Mouse (Mus musculus) lung, postnatal 14 days (tissue): ENCODE results near the gene Rsrp1.

Experiments used
- DNase-seq: peaks from one replicate; pipeline ENCODE4 v3.0.0; 2021

The Rsrp1 gene

DNA sequence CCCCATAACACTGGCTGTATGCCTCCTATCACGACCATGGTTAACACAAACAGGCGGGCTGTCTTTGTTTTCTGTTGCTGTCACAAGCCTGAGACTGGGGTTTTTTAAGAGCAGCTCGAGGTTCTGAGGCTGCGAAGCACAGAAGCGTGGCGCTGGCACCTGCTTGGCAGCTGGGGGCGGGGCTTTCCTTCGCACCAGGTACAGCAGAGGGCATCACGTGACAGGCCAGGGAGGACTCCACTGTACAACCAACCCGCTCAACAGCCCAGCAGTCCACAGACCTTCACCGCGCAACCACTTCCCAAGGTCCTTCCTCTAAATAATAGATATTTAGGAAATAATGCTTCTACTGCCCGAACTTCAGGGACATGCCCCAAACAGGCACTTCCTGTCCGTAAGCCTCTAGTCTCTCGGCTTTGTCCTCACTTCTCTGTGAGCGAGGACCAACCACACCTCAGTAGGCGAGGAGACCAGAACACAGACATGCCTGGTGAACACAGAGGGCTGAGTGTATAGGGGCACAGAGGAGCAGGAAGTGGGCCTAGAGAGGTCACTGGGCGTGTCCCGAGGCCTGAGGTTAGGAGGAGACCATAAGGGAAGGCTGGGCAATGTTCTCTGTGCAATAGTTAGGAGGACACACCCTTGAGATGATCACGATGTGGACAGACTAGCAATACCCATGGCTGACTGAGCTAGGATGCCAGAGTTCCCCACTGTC is 44.7 kb downstream of the Rsrp1 start:
- no peak for DNase-seq

- no peak for DNase-seq
These were observed 45.2 kb downstream of the Rsrp1 start for GRCm38 (mm10) chr4:134968605-134968976.

- DNase-seq: no peak
These were observed 52.0 kb downstream of the Rsrp1 start for GRCm38 (mm10) chr4:134975261-134975928.

GRCm38 (mm10) chr4:134975929-134976308 is 52.5 kb downstream of the Rsrp1 start:
- DNase-seq: no peak
